Mouse (Mus musculus): ENCODE results near the gene Dclre1b. TPM values are rescaled to one million over a fixed set of nuclear protein-coding genes. Genes with fewer than 3 reads are reported as not detected.
"Not testable (repeated sequence)": the region's sequence is repeated elsewhere in the genome, so short reads cannot be mapped to it uniquely, and the experiment has no call there.

Dclre1b gene
- 29.7 and 31.9 TPM in 2 replicates for polyA plus RNA-seq (2015; fragmentation: Nextera tagmentation; extraction: Ambion mirVana)

DNA sequence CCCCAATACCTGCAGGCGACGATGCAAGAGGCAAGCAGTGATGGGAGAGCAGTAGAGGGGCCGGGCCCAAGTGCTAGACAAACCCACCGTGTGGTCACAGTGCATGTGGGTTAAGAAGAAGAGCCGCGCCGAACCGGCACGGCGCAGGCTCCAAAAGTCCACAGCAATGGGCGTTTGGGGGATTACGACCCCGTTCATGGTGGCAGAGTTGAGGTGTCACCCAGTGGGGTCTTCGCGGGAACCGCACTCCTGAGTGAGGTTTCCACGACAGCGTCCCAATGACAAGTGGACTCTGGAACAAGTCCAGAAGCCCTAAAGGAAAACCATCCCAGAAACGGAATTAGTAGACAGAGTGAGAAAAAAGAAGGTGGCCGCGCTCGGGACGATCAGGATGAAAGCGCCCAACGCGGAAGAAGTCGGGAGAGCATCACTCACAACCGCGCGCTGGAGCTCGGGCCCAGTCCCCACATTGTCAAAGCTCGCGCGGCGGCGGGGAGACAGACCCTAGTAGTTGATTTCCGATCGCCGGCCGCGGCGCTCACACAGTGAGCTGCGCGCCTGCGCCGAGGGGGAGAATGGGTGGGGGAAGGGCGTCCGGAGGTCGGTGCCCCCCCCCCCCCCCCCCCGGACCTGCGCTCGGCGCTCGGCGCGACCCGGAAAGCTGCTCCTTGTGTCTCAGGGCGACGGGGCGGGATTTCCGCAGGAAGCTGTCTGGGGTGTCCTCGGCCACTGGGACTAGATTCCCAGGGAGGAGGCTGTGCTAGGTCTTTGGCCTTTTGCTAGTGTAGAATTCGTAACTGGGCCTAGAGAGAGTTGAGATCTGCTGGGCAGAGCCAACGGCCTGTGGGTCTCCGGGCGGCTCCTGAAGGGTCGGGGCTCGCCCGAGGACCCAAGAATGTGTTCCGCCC is at the start of gene Dclre1b, which contains the start of the genes Ap4b1 and Gm43064:
Gene Dclre1b (minus strand): TSS at position 554 of the 908 bp plus-strand sequence.
Gene Ap4b1 (plus strand): TSS at position 630 of the 908 bp plus-strand sequence.
Gene Gm43064 (plus strand): TSS at position 683 of the 908 bp plus-strand sequence.
- peak; percentile 88 for ATAC-seq (ENCODE audit: insufficient read depth)
- Histone ChIP-seq H3K27me3 (no peaks in the 10 kb centered on the region), H3K9ac (peak within 1 kb of the TSS; percentile 90), H3K4me3 (replicated peaks) (peak within 1 kb of the TSS; percentile 89), H3K9me3 (replicated peaks) (no peaks in the 10 kb centered on the region), H3K4me1 (replicated peaks) (peaks cover 60% of the 10 kb centered on the region), H3K4me2 (peak within 1 kb of the TSS; percentile 70), H3K36me3 (replicated peaks) (peaks cover 52% of the 10 kb centered on the region), H3K27ac (replicated peaks) (peak within 1 kb of the TSS; percentile 98)
- WGBS (ENCODE audit: insufficient replicate concordance) = under 1% methylated on average over 68 of the region's 70 CpGs

DNA sequence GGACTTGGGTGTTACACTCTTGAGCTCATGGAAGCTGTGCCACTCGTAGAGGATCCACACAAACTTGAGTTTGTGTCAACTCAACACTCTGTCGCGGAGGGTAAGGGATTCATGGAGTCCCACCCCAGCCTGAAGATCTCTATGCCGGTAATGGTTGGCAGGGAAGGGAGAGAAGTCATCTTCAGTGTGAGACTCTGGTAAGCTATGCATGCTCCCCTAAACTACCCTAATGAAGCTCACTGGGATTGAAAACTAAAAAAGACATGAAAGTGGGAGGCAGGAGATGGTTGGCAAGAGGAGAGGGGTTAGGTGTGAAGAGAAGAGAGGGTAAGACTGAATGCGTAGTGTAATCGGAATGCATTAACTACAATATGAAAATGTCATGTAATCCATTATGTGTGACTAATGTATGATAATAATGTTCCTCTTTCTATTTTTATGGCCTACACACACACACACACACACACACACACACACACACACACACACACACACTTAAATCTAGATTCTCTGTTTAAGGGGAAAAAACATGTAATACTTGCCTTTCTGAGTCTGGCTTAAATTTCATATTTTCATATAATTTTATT is 48.8 kb upstream of the Dclre1b start:
- no peak for ATAC-seq (ENCODE audit: insufficient read depth)
- Histone ChIP-seq H3K27me3 (no peaks in the 10 kb centered on the region), H3K36me3 (replicated peaks) (no peaks in the 10 kb centered on the region), H3K4me3 (replicated peaks) (no peak overlapping the region), H3K4me2 (no peak overlapping the region), H3K27ac (replicated peaks) (no peak overlapping the region), H3K9ac (no peak overlapping the region), H3K9me3 (replicated peaks) (no peaks in the 10 kb centered on the region), H3K4me1 (replicated peaks) (peaks cover 4% of the 10 kb centered on the region; the same call in 1 of the 2 replicates)
- 78% methylated on average over 6 of the region's 6 CpGs for WGBS (ENCODE audit: insufficient replicate concordance)

DNA sequence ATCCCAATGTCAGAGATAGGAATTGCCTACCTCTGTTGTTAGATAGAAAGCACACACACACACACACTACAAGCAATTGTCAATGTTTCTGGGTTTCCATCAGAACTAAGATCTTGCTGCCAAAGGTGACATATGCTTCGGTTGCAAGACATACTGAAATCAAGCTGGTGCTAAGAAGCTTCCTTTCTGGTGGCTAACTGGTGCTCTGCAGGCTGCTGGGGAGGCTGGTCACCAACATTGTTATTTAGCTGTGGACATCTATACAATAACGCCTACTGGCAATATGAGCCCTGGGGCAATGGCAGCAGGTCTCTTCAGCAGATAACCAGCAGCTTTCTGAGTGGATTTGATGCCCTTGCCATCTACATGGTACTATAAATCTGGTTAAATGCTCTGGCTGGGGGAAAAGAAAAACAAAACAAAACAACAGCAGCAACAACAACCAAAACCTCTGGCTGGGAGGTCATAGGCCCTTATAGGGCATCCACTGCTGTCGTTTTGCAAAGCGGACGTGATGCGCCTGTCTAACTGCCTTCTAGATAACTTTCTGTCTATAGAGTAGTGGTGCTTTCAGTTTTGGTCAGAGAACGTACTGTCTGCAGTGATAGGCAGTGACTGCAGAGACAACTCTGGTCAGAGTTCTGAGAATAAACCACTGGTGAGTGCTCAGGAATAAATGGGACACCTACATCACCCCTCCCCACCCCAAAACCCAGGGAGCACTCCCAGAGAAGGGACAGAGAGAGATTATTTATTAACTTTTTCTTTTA is 48.0 kb upstream of the Dclre1b start:
- no peaks in the 10 kb centered on the region for H3K9me3 ChIP-seq (replicated peaks)
- no peak overlapping the region for H3K27ac ChIP-seq (replicated peaks)
- 70% methylated on average over 7 of the region's 7 CpGs for WGBS (ENCODE audit: insufficient replicate concordance)
- no peaks in the 10 kb centered on the region for H3K36me3 ChIP-seq (replicated peaks)
- H3K4me1 ChIP-seq (replicated peaks) = peaks cover 4% of the 10 kb centered on the region; the same call in 1 of the 2 replicates
- no peaks in the 10 kb centered on the region for H3K27me3 ChIP-seq
- H3K4me2 ChIP-seq = no peak overlapping the region
- ATAC-seq (ENCODE audit: insufficient read depth) = no peak
- H3K4me3 ChIP-seq (replicated peaks) = no peak overlapping the region
- no peak overlapping the region for H3K9ac ChIP-seq

DNA sequence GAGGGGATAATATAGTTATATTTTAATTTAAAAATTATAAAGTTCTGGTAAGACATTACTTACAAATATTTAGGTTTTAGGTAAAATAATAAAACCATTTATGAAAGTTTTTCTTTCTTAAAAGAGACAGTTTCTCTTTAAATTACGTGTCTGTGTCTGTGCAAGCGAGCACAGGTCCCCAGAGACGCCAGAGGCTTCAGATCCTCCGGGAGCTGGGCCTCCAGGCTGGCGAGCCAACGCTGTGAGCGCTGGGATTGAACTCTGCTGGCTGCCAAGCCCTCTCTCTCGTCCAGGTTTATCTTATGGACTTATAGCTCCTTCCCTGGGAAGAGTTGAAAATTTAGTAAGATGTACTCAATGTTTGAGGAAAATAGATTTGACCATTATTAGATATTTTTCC is 44.6 kb upstream of the Dclre1b start:
- no peak overlapping the region for H3K4me2 ChIP-seq
- WGBS (ENCODE audit: insufficient replicate concordance) = 72% methylated on average over 8 of the region's 8 CpGs
- no peaks in the 10 kb centered on the region for H3K36me3 ChIP-seq (replicated peaks)
- no peak for ATAC-seq (ENCODE audit: insufficient read depth)
- no peaks in the 10 kb centered on the region for H3K27me3 ChIP-seq
- H3K9ac ChIP-seq = no peak overlapping the region
- H3K4me3 ChIP-seq (replicated peaks) = no peak overlapping the region
- no peak overlapping the region for H3K27ac ChIP-seq (replicated peaks)
- peaks cover 13% of the 10 kb centered on the region; the same call in 1 of the 2 replicates for H3K4me1 ChIP-seq (replicated peaks)
- H3K9me3 ChIP-seq (replicated peaks) = no peaks in the 10 kb centered on the region

DNA sequence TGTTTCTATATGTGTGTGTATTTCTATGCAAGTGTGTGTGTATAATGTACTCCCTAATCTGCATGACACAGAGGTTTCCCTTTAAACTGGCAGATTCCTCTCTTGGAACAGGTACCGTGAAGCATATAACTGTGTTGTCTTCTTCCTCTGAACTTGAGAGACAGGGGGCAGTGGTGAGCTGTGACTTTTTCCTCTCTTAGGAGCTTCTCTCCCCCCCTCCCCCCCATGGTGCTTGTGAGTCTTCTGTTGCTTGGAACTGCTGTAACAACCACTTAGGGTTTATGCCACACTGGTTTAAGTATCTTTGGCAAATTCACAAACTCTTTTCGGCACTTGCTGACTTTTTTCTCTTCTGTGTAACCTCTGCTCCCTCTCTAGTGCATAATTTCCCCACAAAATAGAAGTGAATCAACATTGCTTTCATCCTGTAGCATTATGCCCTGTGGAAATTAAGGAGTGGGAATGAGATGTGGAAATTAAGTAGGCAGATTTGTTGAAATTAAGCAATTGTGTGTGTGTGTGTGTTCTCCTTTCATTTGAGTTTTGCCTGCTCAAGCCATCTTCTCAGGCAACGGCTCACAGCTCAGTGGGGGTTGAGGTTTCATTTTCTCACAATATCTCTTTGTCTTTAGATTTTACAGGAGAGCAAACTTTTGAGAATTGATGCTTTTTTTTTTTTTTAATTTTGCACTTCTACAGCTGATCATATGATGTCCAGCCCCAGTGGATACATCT is 43.5 kb upstream of the Dclre1b start:
- no peak overlapping the region for H3K4me3 ChIP-seq (replicated peaks)
- H3K9me3 ChIP-seq (replicated peaks) = no peaks in the 10 kb centered on the region
- H3K4me2 ChIP-seq = no peak overlapping the region
- no peak overlapping the region for H3K27ac ChIP-seq (replicated peaks)
- ATAC-seq (ENCODE audit: insufficient read depth) = no peak
- H3K9ac ChIP-seq = no peak overlapping the region
- peaks cover 10% of the 10 kb centered on the region; the same call in 1 of the 2 replicates for H3K4me1 ChIP-seq (replicated peaks)
- no peaks in the 10 kb centered on the region for H3K27me3 ChIP-seq
- H3K36me3 ChIP-seq (replicated peaks) = no peaks in the 10 kb centered on the region
- WGBS (ENCODE audit: insufficient replicate concordance) = 56% methylated on average over 3 of the region's 3 CpGs

DNA sequence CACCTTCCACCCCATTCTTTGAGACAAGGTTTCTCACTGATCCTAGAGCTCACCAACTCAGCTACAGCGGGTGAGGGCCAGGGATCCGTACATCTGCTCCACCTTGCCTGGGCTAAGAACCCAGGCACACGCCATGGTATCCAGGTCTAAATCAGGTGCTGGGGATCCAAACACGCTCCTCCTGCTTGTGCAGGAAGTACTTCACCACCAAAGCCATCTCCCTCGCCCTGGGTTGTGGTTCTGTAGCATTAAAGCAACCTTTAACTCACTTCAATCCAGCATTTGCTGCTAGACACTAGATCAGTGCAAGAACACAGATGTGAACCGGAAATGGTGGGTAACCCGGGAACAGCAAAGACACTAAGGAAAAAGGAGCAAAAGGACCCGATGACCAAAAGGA is 42.6 kb upstream of the Dclre1b start:
- no peak overlapping the region for H3K27ac ChIP-seq (replicated peaks)
- peaks cover 9% of the 10 kb centered on the region; the same call in 1 of the 2 replicates for H3K4me1 ChIP-seq (replicated peaks)
- H3K36me3 ChIP-seq (replicated peaks) = no peaks in the 10 kb centered on the region
- no peak for ATAC-seq (ENCODE audit: insufficient read depth)
- no peaks in the 10 kb centered on the region for H3K27me3 ChIP-seq
- H3K9ac ChIP-seq = no peak overlapping the region
- no peaks in the 10 kb centered on the region for H3K9me3 ChIP-seq (replicated peaks)
- no peak overlapping the region for H3K4me2 ChIP-seq
- WGBS (ENCODE audit: insufficient replicate concordance) = 65% methylated on average over 8 of the region's 8 CpGs
- no peak overlapping the region for H3K4me3 ChIP-seq (replicated peaks)

DNA sequence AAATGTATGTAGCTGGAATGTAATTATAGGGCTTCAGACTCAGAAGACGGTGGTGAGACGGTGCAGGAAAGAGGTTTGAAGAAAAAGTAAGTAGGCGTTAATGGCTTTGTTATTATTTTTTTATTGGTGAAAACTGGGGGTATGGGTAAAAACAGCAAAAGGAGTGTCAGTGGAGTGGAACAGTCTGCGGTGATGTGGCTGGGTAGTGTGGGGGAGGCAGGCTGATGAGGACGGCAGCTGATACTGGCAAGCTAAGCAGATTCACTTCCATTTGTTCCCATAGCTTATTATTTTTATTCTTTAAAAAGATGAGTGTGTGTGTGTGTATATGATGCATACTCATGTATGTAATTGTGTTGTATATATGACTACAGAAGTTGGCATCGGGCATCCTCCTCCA is 42.2 kb upstream of the Dclre1b start:
- H3K4me3 ChIP-seq (replicated peaks) = no peak overlapping the region
- H3K4me2 ChIP-seq = no peak overlapping the region
- no peak for ATAC-seq (ENCODE audit: insufficient read depth)
- no peaks in the 10 kb centered on the region for H3K27me3 ChIP-seq
- H3K9me3 ChIP-seq (replicated peaks) = no peaks in the 10 kb centered on the region
- H3K4me1 ChIP-seq (replicated peaks) = peaks cover 9% of the 10 kb centered on the region; the same call in 1 of the 2 replicates
- H3K9ac ChIP-seq = no peak overlapping the region
- no peak overlapping the region for H3K27ac ChIP-seq (replicated peaks)
- H3K36me3 ChIP-seq (replicated peaks) = no peaks in the 10 kb centered on the region
- 78% methylated on average over 6 of the region's 6 CpGs for WGBS (ENCODE audit: insufficient replicate concordance)

DNA sequence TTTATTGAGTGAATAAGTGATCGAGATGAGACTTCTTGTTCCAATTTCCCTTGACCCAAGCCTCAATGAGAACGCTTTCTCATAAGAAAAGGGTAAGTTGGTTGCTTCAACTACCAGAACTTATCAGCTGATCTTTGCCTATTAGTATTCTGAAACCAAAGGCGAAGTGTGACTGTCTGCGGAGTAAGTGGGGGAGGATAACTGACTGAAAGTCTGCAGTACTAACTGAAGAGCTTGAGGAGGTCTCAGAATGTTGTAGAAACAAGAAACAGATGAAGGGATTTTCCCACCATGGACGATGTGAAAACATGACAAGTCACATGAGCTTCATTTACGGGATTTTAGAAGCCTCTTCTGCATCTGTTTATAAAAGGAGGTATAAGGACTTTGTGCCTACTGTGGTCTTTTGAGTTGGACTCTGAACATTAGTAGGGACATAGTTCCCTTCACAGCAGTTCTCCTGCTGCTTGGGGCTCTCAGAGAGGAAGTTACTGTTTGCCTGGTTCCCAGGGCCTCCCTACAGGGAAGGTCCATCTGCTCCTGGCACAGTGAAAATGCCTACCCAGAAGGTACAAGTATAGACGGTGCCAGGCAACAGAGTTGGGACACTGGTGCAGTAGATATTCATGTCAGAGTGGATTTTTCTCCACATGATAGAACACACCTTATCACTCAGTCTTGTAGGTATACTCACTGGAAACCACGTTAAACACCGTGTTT is 41.6 kb upstream of the Dclre1b start:
- H3K27ac ChIP-seq (replicated peaks) = no peak overlapping the region
- ATAC-seq (ENCODE audit: insufficient read depth) = no peak
- H3K4me1 ChIP-seq (replicated peaks) = 0 out of 2 replicates have a peak, but pooled peaks cover 9% of the 10 kb centered on the region
- H3K4me3 ChIP-seq (replicated peaks) = no peak overlapping the region
- no peaks in the 10 kb centered on the region for H3K9me3 ChIP-seq (replicated peaks)
- no peaks in the 10 kb centered on the region for H3K36me3 ChIP-seq (replicated peaks)
- H3K4me2 ChIP-seq = no peak overlapping the region
- no peaks in the 10 kb centered on the region for H3K27me3 ChIP-seq
- WGBS (ENCODE audit: insufficient replicate concordance) = 48% methylated on average over 9 of the region's 9 CpGs
- no peak overlapping the region for H3K9ac ChIP-seq

DNA sequence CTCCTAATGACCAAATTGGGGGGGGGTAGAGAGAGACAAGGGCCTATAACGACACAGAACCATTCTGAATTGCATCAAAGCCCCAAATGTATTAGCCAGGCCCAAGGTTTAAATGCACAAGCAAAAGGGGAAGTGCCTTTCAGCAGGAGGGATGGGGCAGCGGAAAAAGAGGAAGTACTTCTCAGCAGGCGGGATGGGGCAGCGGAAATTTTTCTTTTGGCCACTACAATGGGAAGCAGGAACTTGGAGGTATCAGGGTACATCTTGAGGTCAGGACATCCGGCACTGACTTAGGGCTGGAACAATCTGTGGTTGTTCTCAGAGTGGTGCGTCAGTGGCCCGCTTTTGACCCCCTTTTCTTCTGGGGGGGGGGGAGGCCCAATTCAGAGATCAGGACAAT is 31.7 kb upstream of the Dclre1b start:
- not testable (repeated sequence) for H3K9me3 ChIP-seq (replicated peaks); H3K4me3 ChIP-seq (replicated peaks); H3K9ac ChIP-seq; H3K36me3 ChIP-seq (replicated peaks); H3K4me1 ChIP-seq (replicated peaks); ATAC-seq (ENCODE audit: insufficient read depth); H3K4me2 ChIP-seq; H3K27ac ChIP-seq (replicated peaks); H3K27me3 ChIP-seq
- WGBS (ENCODE audit: insufficient replicate concordance) = 54% methylated on average over 7 of the region's 7 CpGs

DNA sequence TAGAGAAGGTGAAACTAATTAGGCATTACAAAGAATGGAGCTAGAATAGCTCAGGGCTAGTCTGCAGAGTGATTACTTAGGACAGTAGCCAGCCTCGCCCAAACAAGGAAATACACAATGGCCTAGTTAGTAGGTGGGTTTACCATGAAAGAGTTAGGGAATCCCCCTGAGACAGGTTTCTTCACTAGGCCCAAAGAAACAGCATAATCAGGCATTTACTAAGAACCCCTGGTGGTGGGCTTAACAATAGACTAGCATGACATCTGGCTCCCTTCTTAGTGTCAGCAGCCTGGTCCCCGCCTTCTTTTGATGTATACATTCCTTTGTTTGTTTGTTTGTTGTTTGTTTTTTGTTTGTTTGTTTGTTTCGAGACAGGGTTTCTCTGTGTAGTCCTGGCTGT is 31.0 kb upstream of the Dclre1b start:
- not testable (repeated sequence) for H3K9ac ChIP-seq, H3K27me3 ChIP-seq

More for the DNA sequence above, 31.0 kb upstream of the Dclre1b start:
- H3K36me3 ChIP-seq (replicated peaks); H3K4me1 ChIP-seq (replicated peaks); H3K9me3 ChIP-seq (replicated peaks); H3K4me2 ChIP-seq; H3K4me3 ChIP-seq (replicated peaks); ATAC-seq (ENCODE audit: insufficient read depth); H3K27ac ChIP-seq (replicated peaks): not testable (repeated sequence)
- WGBS (ENCODE audit: insufficient replicate concordance) = 76% methylated on average over 3 of the region's 3 CpGs

Data from liver, embryonic 15.5 days (tissue).